Mouse (Mus musculus): Measurements from ENCODE around the gene Ankef1. TPM values are rescaled to one million over a fixed set of nuclear protein-coding genes. Genes with fewer than 3 reads are reported as not detected.

The Ankef1 gene
- polyA plus RNA-seq (2014; fragmentation: Illumina TruSeq; extraction: RNeasy Lipid Tissue Mini Kit (QIAGEN cat#74804); ENCODE audit: low read depth, low replicate concordance): 556 TPM

GRCm38 (mm10) chr2:136501651-136502050, at the start of gene Ankef1:
Ankef1 (plus strand) TSS chr2:136501910.

Other genes with a start within 250 kb of the Ankef1 start
- gene Pak7, start 113.9 kb upstream of the Ankef1 start, polyA plus RNA-seq (2014; fragmentation: Illumina TruSeq; extraction: RNeasy Lipid Tissue Mini Kit (QIAGEN cat#74804); ENCODE audit: low read depth, low replicate concordance): 0.20 TPM
- 0.18 TPM for gene Snap25, start 211.5 kb downstream of the Ankef1 start, polyA plus RNA-seq (2014; fragmentation: Illumina TruSeq; extraction: RNeasy Lipid Tissue Mini Kit (QIAGEN cat#74804); ENCODE audit: low read depth, low replicate concordance)